Mouse (Mus musculus) embryonic facial prominence, embryonic 13.5 days (tissue): ENCODE results near the gene Slc35d1. TPM values are rescaled to one million over a fixed set of nuclear protein-coding genes. Genes with fewer than 3 reads are reported as not detected.
A peak's percentile ranks its signal among the peaks of the same experiment; 100 is the strongest.
"Not testable (repeated sequence)": the region's sequence is repeated elsewhere in the genome, so short reads cannot be mapped to it uniquely, and the experiment has no call there.

Experiments used
- ATAC-seq: fragments of 200-750 bp; cut with Nextera tagmentation; 2 replicates; pipeline ENCODE4 v1.8.0; 2017; ENCODE audit warnings: low read depth; ENCODE audit not compliant: insufficient number of reproducible peaks, insufficient read depth, low FRiP score, low TSS enrichment
- H3K27ac ChIP-seq: fragments of 300-500 bp; sonication (generic); 2 replicates; pipeline ENCODE4 v1.5.1; 2015; ENCODE audit warnings: moderate library complexity, mild to moderate bottlenecking, inconsistent platforms
- H3K27me3 ChIP-seq: fragments of 300-500 bp; sonication (generic); 2 replicates; pipeline ENCODE4 v1.6.1; 2015; ENCODE audit warnings: mild to moderate bottlenecking, inconsistent platforms
- H3K36me3 ChIP-seq: fragments of 300-500 bp; sonication (generic); 2 replicates; pipeline ENCODE4 v1.6.1; 2015; ENCODE audit warnings: mild to moderate bottlenecking, inconsistent platforms
- H3K4me1 ChIP-seq: fragments of 300-500 bp; sonication (generic); 2 replicates; pipeline ENCODE4 v1.6.1; 2015; ENCODE audit warnings: inconsistent platforms
- H3K4me2 ChIP-seq: fragments of 300-500 bp; sonication (generic); 2 replicates; pipeline ENCODE4 v1.6.1; 2015; ENCODE audit warnings: moderate library complexity, mild to moderate bottlenecking, inconsistent platforms
- H3K4me3 ChIP-seq: fragments of 300-500 bp; sonication (generic); 2 replicates; pipeline ENCODE4 v1.5.1; 2015; ENCODE audit warnings: mild to moderate bottlenecking, inconsistent platforms
- H3K9ac ChIP-seq: fragments of 300-500 bp; sonication (generic); 2 replicates; pipeline ENCODE4 v1.6.1; 2015; ENCODE audit warnings: mild to moderate bottlenecking, inconsistent platforms
- H3K9me3 ChIP-seq: fragments of 300-500 bp; sonication (generic); 2 replicates; pipeline ENCODE4 v1.6.1; 2016; ENCODE audit warnings: inconsistent platforms
- WGBS: fragments of 180-500 bp; shearing (Covaris S2); methylation state at CpG from one replicate; pipeline ENCODE4 v1.1.7; 2015; ENCODE audit warnings: mixed read lengths; 5-methylcytosine and 5-hydroxymethylcytosine counted together
- polyA plus RNA-seq: library from polyadenylated mRNA; unstranded; fragments of >200 nt; fragmentation: Nextera tagmentation; extraction: Ambion mirVana; gene quantifications from 2 replicates; pipeline ENCODE4 v1.2.1, GENCODE M21; 2015

Gene Slc35d1
- polyA plus RNA-seq, 1 experiment from 2014 or later, result 12.9 TPM

DNA sequence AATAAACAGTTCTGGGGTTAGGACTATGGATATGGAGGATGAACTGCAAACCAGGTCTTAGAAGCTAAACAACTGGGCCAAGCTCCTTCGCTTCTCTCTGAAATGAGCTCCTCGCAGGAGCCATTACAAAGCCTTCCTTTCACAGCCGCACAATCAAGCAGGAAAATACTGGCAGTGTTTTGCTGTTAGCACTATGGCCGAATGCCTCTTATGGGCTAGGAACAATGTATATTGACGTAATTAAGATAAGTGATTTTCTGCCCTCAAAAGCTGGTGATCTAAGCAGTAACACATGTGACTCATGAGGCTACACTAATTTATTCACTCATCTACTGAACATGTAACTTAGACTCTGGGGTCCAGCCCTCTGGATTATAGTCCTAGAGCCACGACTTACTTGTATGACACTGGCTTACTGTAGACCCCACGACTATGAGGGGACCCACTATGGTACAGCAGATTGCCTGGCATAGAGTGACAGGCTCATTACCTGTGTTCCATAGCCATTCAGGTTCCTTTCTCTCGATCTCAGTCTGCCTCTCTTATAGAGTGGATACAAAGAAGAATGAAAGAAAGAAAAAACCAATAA lies 34.6 kb downstream of the Slc35d1 start:
- Histone ChIP-seq H3K4me1 (peaks cover 19% of the 10 kb centered on the region), H3K27me3 (no peaks in the 10 kb centered on the region), H3K9ac (no peak overlapping the region), H3K4me2 (no peak overlapping the region), H3K36me3 (peaks cover 57% of the 10 kb centered on the region), H3K27ac (no peak overlapping the region), H3K4me3 (no peak overlapping the region), H3K9me3 (no peaks in the 10 kb centered on the region)
- WGBS, result 64% methylated on average over 8 of the region's 8 CpGs
- ATAC-seq, result no peak

- Histone ChIP-seq H3K36me3 (peaks cover 56% of the 10 kb centered on the region), H3K27ac (no peak overlapping the region), H3K9me3 (no peaks in the 10 kb centered on the region)
Observed at GRCm38 (mm10) chr4:103179581-103179980, 35.4 kb downstream of the Slc35d1 start.

GRCm38 (mm10) chr4:103178635-103179318 lies 36.2 kb downstream of the Slc35d1 start:
- Histone ChIP-seq H3K4me1 (peaks cover 19% of the 10 kb centered on the region), H3K27ac (peak overlapping the region; percentile 56; the same call in 1 of the 2 replicates), H3K9ac (no peak overlapping the region), H3K9me3 (no peaks in the 10 kb centered on the region), H3K4me2 (no peak overlapping the region), H3K4me3 (no peak overlapping the region), H3K36me3 (peaks cover 55% of the 10 kb centered on the region), H3K27me3 (no peaks in the 10 kb centered on the region)
- ATAC-seq, result no peak
- WGBS, result 64% methylated on average over 7 of the region's 7 CpGs

More at GRCm38 (mm10) chr4:103179581-103179980, 35.4 kb downstream of the Slc35d1 start:
- Histone ChIP-seq H3K9ac (no peak overlapping the region), H3K4me1 (peaks cover 19% of the 10 kb centered on the region), H3K27me3 (no peaks in the 10 kb centered on the region), H3K4me2 (no peak overlapping the region), H3K4me3 (no peak overlapping the region)
- ATAC-seq, result no peak
- WGBS, result 87% methylated on average over 3 of the region's 3 CpGs

DNA sequence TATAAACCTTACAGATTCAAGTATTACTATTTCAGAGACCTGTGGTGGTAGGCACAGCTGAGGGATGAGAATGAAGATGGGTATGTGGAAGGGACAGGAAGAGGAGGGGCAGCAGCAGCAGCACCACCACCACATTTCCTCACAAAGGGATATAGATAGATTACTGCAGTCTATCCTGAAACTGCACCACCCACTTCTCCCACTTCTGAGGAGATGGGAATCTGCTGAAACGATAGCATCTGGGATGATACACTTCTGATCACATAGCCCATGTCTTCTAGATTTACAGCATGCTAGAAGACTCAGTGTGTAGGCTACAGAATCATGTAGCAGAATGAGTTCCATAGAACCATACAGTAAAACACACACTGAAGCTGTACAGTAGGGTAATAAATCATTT lies 37.3 kb downstream of the Slc35d1 start:
- Histone ChIP-seq H3K27ac (no peak overlapping the region), H3K36me3 (peaks cover 52% of the 10 kb centered on the region), H3K9me3 (no peaks in the 10 kb centered on the region), H3K4me2 (no peak overlapping the region), H3K4me3 (no peak overlapping the region), H3K27me3 (no peaks in the 10 kb centered on the region), H3K9ac (no peak overlapping the region), H3K4me1 (peaks cover 19% of the 10 kb centered on the region)
- 96% methylated on average over 1 of the region's 1 CpGs for WGBS
- ATAC-seq, result no peak

GRCm38 (mm10) chr4:103174001-103174400 lies 41.0 kb downstream of the Slc35d1 start:
- Histone ChIP-seq H3K9me3 (no peaks in the 10 kb centered on the region), H3K27me3 (no peaks in the 10 kb centered on the region), H3K27ac (no peak overlapping the region), H3K4me1 (peaks cover 8% of the 10 kb centered on the region), H3K4me3 (no peak overlapping the region), H3K9ac (no peak overlapping the region), H3K4me2 (no peak overlapping the region), H3K36me3 (peaks cover 57% of the 10 kb centered on the region)
- 66% methylated on average over 7 of the region's 7 CpGs for WGBS
- ATAC-seq, result no peak

DNA sequence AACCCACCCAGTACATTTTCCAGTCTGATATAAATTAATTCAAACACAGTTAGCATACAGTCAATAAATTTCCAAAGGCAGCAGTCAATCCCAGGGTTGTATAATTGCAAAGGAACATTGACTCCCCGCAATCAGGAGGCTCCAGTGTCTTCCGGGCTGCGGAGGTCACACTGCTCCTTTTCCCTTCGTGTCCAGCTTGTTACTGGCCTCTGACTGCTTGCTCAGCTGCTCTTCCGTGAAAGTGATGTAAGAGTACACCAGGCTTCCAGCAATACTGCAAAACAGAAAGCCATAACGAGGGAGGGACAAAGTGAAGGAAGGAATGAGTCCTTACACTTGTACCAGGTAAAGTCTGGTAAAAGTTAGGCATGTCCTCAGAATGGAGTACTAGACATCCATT lies 41.5 kb downstream of the Slc35d1 start:
- WGBS, result 73% methylated on average over 6 of the region's 6 CpGs
- Histone ChIP-seq H3K4me1 (peaks cover 3% of the 10 kb centered on the region), H3K4me2 (no peak overlapping the region), H3K36me3 (peaks cover 57% of the 10 kb centered on the region), H3K27ac (no peak overlapping the region; the same call in 1 of the 2 replicates), H3K27me3 (no peaks in the 10 kb centered on the region), H3K9me3 (no peaks in the 10 kb centered on the region), H3K4me3 (no peak overlapping the region), H3K9ac (no peak overlapping the region)
- ATAC-seq, result no peak

DNA sequence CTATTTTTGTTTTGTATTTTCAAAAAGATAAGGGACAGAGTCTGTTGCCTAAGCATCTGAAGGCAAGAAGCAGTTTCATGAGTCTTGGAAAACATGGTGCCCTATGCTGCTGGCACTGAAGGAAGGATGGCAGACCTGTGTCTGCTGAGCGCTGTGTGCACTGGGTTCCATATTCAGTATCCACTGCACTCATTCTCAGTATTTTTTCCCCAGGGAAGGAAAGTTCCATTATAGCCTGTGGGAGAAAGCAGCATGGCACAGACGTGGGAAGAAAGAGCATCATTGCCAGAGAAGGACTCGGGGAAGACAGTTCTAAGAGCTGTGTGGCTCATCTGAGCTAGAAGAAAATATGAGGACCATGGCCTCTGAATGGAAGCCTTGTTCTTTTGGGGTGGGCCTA lies 43.7 kb downstream of the Slc35d1 start:
- H3K4me2 ChIP-seq, result no peak overlapping the region
- H3K9ac ChIP-seq, result no peak overlapping the region
- no peak overlapping the region for H3K27ac ChIP-seq
- no peaks in the 10 kb centered on the region for H3K27me3 ChIP-seq
- H3K4me1 ChIP-seq, result no peaks in the 10 kb centered on the region; the same call in 1 of the 2 replicates
- WGBS, result 89% methylated on average over 3 of the region's 3 CpGs
- no peaks in the 10 kb centered on the region for H3K9me3 ChIP-seq
- no peak overlapping the region for H3K4me3 ChIP-seq
- no peak for ATAC-seq
- H3K36me3 ChIP-seq, result peaks cover 44% of the 10 kb centered on the region

DNA sequence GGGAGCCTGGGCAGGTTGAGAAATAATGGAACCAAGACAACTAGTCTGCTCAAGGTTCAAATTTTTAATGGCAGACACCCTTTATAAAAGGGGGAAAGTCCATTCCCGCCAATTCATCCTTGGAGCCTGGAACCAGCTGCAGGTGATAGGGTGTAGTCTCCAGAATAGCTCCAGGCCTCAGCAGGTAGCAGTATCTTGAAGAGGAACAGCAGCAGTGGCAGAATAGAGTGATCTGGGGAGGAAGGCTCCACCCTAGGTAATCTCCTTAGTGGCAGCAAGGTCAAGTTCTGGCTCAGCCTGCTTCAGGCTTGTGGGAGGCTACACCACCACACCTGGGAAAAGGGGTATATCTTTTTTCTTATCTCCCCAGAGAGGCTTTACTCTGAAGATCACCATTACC lies 48.8 kb downstream of the Slc35d1 start:
- not testable (repeated sequence) for H3K4me3 ChIP-seq, H3K9me3 ChIP-seq, ATAC-seq, H3K27ac ChIP-seq, H3K4me1 ChIP-seq, H3K4me2 ChIP-seq, H3K27me3 ChIP-seq, H3K9ac ChIP-seq
- WGBS, result 91% methylated on average over 1 of the region's 1 CpGs
- H3K36me3 ChIP-seq, result peaks cover 41% of the 10 kb centered on the region

- H3K4me2 ChIP-seq, result no peak overlapping the region
- no peak for ATAC-seq
- H3K9me3 ChIP-seq, result no peaks in the 10 kb centered on the region
- H3K27me3 ChIP-seq, result no peaks in the 10 kb centered on the region
- no peak overlapping the region for H3K4me3 ChIP-seq
- no peak overlapping the region for H3K27ac ChIP-seq
- peaks cover 71% of the 10 kb centered on the region for H3K36me3 ChIP-seq
- 78% methylated on average over 4 of the region's 4 CpGs for WGBS
- H3K4me1 ChIP-seq, result no peaks in the 10 kb centered on the region
- no peak overlapping the region for H3K9ac ChIP-seq
Observed at GRCm38 (mm10) chr4:103158781-103159180, 56.2 kb downstream of the Slc35d1 start.

- Histone ChIP-seq H3K9ac (no peak overlapping the region), H3K9me3 (no peaks in the 10 kb centered on the region), H3K27ac (no peak overlapping the region), H3K27me3 (no peaks in the 10 kb centered on the region), H3K4me3 (no peak overlapping the region), H3K36me3 (peaks cover 83% of the 10 kb centered on the region), H3K4me1 (no peaks in the 10 kb centered on the region), H3K4me2 (no peak overlapping the region)
- ATAC-seq, result no peak
- 93% methylated on average over 5 of the region's 5 CpGs for WGBS
Observed at GRCm38 (mm10) chr4:103151946-103152345, 63.0 kb downstream of the Slc35d1 start.

DNA sequence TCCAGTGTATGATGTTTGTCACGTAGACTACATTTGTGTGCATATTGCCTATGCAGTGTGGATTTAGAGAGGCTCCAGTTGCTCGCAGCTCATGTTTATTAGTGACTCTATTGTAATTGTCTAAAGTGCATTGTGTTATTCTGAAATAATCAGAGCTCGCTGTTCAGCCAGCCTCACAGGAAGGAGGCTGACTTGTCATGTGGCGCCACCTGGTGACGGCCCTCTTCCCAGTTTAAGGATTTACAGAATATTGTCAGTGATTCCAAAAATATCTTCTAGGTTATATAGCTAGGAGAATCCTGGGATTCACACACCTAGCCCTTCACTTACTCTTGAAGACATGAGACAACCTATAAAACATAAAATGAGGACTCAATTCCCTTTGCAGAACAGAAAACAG lies 68.6 kb downstream of the Slc35d1 start:
- Histone ChIP-seq H3K27me3 (no peaks in the 10 kb centered on the region), H3K36me3 (peaks cover 57% of the 10 kb centered on the region), H3K4me1 (no peaks in the 10 kb centered on the region), H3K4me2 (no peak overlapping the region), H3K4me3 (no peak overlapping the region), H3K27ac (no peak overlapping the region), H3K9me3 (no peaks in the 10 kb centered on the region), H3K9ac (no peak overlapping the region)
- ATAC-seq, result no peak
- WGBS, result 38% methylated on average over 5 of the region's 5 CpGs

- H3K9ac ChIP-seq, result no peak overlapping the region
- H3K36me3 ChIP-seq, result peaks cover 38% of the 10 kb centered on the region
- no peaks in the 10 kb centered on the region for H3K4me1 ChIP-seq
- no peak overlapping the region for H3K4me3 ChIP-seq
- H3K9me3 ChIP-seq, result no peaks in the 10 kb centered on the region
- no peak for ATAC-seq
- H3K27me3 ChIP-seq, result no peaks in the 10 kb centered on the region
- no peak overlapping the region for H3K27ac ChIP-seq
- 65% methylated on average over 1 of the region's 1 CpGs for WGBS
- H3K4me2 ChIP-seq, result no peak overlapping the region
Observed at GRCm38 (mm10) chr4:103136946-103137345, 78.0 kb downstream of the Slc35d1 start.
